Mouse (Mus musculus) cerebellum, adult 11 months (tissue): ENCODE results near the gene Mterf1b.

Source experiments
- DNase-seq: peaks from one replicate; pipeline ENCODE4 v3.0.0; 2022

The Mterf1b gene

GRCm38 (mm10) chr5:4246095-4246494, 53.9 kb downstream of the Mterf1b start:
- no peak for DNase-seq
